Mouse (Mus musculus): ENCODE measurements around the gene Map2k3. TPM values are rescaled to one million over a fixed set of nuclear protein-coding genes. Genes with fewer than 3 reads are reported as not detected.

Gene Map2k3
- polyA plus RNA-seq, 1 experiment = 44.8 TPM

- WGBS = 73% methylated on average over 3 of the region's 3 CpGs
- H3K4me3 ChIP-seq (ENCODE audit: insufficient read depth, low read depth, low read length) = no peak overlapping the region
- no peaks in the 10 kb centered on the region for H3K36me3 ChIP-seq (ENCODE audit: control insufficient read depth, insufficient read depth, low read length)
- H3K27ac ChIP-seq (ENCODE audit: insufficient read depth, low read depth, low read length) = no peak overlapping the region
- no peak for DNase-seq
- TF ChIP-seq POLR2A (IDR thresholded peaks at IDR 0.05; ENCODE audit: low read depth, low read length) = no peak
- TF ChIP-seq CTCF (conservative IDR thresholded peaks at IDR 0.05; ENCODE audit: insufficient read depth, insufficient read length, low read depth, low read length) = no peak
- no peaks in the 10 kb centered on the region for H3K4me1 ChIP-seq (ENCODE audit: control insufficient read depth, insufficient read depth, low read length)
- H3K27me3 ChIP-seq (replicated peaks; ENCODE audit: control insufficient read depth, insufficient read depth, low read length) = no peaks in the 10 kb centered on the region
Measured at GRCm38 (mm10) chr11:60990428-60990827, 58.6 kb downstream of the Map2k3 start.

Other genes with a start within 250 kb of the Map2k3 start
- gene Llgl1, start 232.3 kb upstream of the Map2k3 start, polyA plus RNA-seq (2012; rRNA removed) = 26.2 and 30.6 TPM in 2 replicates
- 164 and 176 TPM in 2 replicates for gene Flii, start 204.8 kb upstream of the Map2k3 start, polyA plus RNA-seq (2012; rRNA removed)
- 16.9 and 17.9 TPM in 2 replicates for gene Mief2, start 203.6 kb upstream of the Map2k3 start, polyA plus RNA-seq (2012; rRNA removed)
- 5.8 and 5.9 TPM in 2 replicates for gene Top3a, start 154.7 kb upstream of the Map2k3 start, polyA plus RNA-seq (2012; rRNA removed)
- gene Smcr8, start 154.5 kb upstream of the Map2k3 start, polyA plus RNA-seq (2012; rRNA removed) = 12.1 and 13.9 TPM in 2 replicates
- 108 and 120 TPM in 2 replicates for gene Shmt1, start 120.3 kb upstream of the Map2k3 start, polyA plus RNA-seq (2012; rRNA removed)
- gene Dhrs7b, start 101.4 kb upstream of the Map2k3 start, polyA plus RNA-seq (2012; rRNA removed) = 29.1 and 30.0 TPM in 2 replicates
- gene Tmem11, start 52.8 kb upstream of the Map2k3 start, polyA plus RNA-seq (2012; rRNA removed) = 78.2 and 81.1 TPM in 2 replicates
- 39.3 and 46.2 TPM in 2 replicates for gene Natd1, start 17.3 kb upstream of the Map2k3 start, polyA plus RNA-seq (2012; rRNA removed)
- 4.6 and 5.7 TPM in 2 replicates for gene Kcnj12, start 90.5 kb downstream of the Map2k3 start, polyA plus RNA-seq (2012; rRNA removed)
- gene Tnfrsf13b, start 194.7 kb downstream of the Map2k3 start, polyA plus RNA-seq (2012; rRNA removed) = 1.5 and 7.4 TPM in 2 replicates
- gene Usp22, start 243.0 kb downstream of the Map2k3 start, polyA plus RNA-seq (2012; rRNA removed) = 29.2 and 31.1 TPM in 2 replicates

Measured in kidney, adult 2 months (tissue).